Mouse (Mus musculus): ENCODE data around the gene Gm20696. TPM values are rescaled to one million over a fixed set of nuclear protein-coding genes. Genes with fewer than 3 reads are reported as not detected.

Gm20696 gene
- polyA plus RNA-seq, 1 experiment, result 3.0 TPM

DNA sequence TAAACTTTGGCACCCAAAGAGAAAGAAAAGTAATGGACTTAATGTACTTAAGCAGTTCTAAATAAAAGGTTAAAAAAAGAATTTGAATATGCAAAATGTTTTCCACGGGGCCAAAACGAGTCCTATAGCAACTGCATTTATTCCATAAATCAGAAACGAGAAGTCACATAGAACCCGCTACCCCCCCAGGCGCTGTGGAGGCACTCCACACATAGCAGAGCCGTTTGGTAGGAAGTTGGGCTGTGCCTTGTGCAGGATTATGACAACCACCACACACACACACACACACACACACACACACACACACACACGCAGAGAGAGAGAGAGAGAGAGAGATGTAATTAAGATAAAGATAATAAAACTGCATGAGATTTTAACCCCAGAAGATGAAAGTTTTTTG is 46.1 kb downstream of the Gm20696 start:
- H3K27ac ChIP-seq (ENCODE audit: insufficient read depth, low read length), result no peak overlapping the region
- TF ChIP-seq POLR2A (IDR thresholded peaks at IDR 0.05; ENCODE audit: extremely low read depth, insufficient read depth, low read length) (no peak), CTCF (IDR thresholded peaks at IDR 0.05; ENCODE audit: extremely low read depth, insufficient read depth, low read length) (no peak)
- H3K4me1 ChIP-seq (ENCODE audit: control insufficient read depth, insufficient read depth, low read length), result peaks cover 4% of the 10 kb centered on the region; the same call in 1 of the 2 replicates
- H3K4me3 ChIP-seq (ENCODE audit: insufficient read depth, low read length), result no peak overlapping the region

DNA sequence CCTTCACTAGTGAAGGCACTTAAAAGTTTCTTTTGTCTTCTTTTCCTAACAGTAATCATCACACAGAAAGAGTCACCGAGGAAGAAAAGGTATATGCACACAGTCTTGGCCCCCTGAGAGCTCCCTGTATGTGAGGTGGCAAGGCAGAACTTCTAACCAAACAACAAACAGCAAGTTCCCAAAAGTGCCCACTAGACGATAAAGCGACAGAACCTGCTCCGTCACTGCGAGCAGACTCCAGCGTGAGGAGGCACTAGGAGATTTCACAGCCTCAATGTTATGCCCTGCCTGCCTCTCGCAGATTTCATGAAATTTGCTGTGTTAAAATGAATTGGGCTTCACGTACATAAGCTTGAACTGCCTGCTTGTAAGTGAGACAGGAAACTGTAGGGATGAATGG is 46.6 kb downstream of the Gm20696 start:
- Histone ChIP-seq H3K4me1 (ENCODE audit: control insufficient read depth, insufficient read depth, low read length) (peaks cover 7% of the 10 kb centered on the region), H3K27ac (ENCODE audit: insufficient read depth, low read length) (no peak overlapping the region), H3K4me3 (ENCODE audit: insufficient read depth, low read length) (no peak overlapping the region)
- TF ChIP-seq CTCF (IDR thresholded peaks at IDR 0.05; ENCODE audit: extremely low read depth, insufficient read depth, low read length), result no peak
- no peak for TF ChIP-seq POLR2A (IDR thresholded peaks at IDR 0.05; ENCODE audit: extremely low read depth, insufficient read depth, low read length)

GRCm38 (mm10) chr6:99619466-99619865 is 47.1 kb downstream of the Gm20696 start:
- H3K27ac ChIP-seq (ENCODE audit: insufficient read depth, low read length), result no peak overlapping the region
- no peak for TF ChIP-seq POLR2A (IDR thresholded peaks at IDR 0.05; ENCODE audit: extremely low read depth, insufficient read depth, low read length)
- TF ChIP-seq CTCF (IDR thresholded peaks at IDR 0.05; ENCODE audit: extremely low read depth, insufficient read depth, low read length), result no peak
- H3K4me1 ChIP-seq (ENCODE audit: control insufficient read depth, insufficient read depth, low read length), result peaks cover 8% of the 10 kb centered on the region
- no peak overlapping the region for H3K4me3 ChIP-seq (ENCODE audit: insufficient read depth, low read length)

DNA sequence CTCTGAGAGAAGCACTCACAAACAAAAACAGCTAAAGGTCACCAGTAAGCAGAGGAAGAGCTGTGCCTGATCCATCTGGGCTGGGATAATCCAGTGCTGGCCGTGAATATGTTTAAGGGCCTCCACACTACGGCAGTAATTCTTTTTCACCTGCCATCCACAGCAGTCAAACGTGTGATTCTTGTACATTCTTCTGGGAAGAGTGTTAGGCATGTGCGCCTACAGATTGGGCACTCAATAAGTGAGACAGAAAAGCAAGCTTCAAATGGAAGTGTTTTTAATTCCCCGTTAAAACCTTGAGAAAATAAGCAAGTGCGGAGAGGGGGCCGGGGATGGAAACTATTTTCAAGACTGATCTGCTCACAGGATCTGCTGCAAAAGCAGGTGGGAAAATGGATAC is 48.7 kb downstream of the Gm20696 start:
- peak overlapping the region; percentile 9; the same call in 1 of the 2 replicates for H3K27ac ChIP-seq (ENCODE audit: insufficient read depth, low read length)
- peaks cover 9% of the 10 kb centered on the region for H3K4me1 ChIP-seq (ENCODE audit: control insufficient read depth, insufficient read depth, low read length)
- no peak for TF ChIP-seq POLR2A (IDR thresholded peaks at IDR 0.05; ENCODE audit: extremely low read depth, insufficient read depth, low read length)
- no peak overlapping the region for H3K4me3 ChIP-seq (ENCODE audit: insufficient read depth, low read length)

- Histone ChIP-seq H3K4me3 (ENCODE audit: insufficient read depth, low read length) (no peak overlapping the region), H3K27ac (ENCODE audit: insufficient read depth, low read length) (peak overlapping the region; percentile 9; the same call in 1 of the 2 replicates), H3K4me1 (ENCODE audit: control insufficient read depth, insufficient read depth, low read length) (peaks cover 9% of the 10 kb centered on the region)
- TF ChIP-seq CTCF (IDR thresholded peaks at IDR 0.05; ENCODE audit: extremely low read depth, insufficient read depth, low read length) (no peak), POLR2A (IDR thresholded peaks at IDR 0.05; ENCODE audit: extremely low read depth, insufficient read depth, low read length) (no peak)
Observed at GRCm38 (mm10) chr6:99617415-99617814, 49.2 kb downstream of the Gm20696 start.

DNA sequence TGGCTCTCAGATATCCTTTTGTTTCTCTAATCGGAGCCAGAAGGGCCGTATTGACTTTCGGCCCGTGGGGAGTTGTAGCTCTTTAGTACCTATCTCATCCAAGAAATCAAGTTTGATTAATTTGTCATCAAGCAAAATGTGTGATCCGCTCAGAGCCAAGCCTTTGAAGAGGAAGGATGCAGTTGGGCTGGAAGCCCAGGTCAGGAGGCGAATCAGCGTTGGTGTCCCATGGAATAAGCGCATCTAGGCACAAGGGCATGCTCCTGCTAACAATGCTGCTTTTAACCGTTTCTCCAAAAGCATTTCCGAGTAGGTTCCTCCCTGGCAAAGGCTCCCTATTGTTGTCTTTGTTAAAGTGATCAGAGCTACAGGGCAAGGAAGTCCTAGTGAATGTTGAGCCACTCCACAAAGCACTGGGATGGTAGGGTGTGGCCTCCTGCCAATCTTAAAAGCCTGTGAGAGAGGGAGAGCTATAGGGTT is 51.3 kb downstream of the Gm20696 start:
- H3K27ac ChIP-seq (ENCODE audit: insufficient read depth, low read length), result no peak overlapping the region
- TF ChIP-seq CTCF (IDR thresholded peaks at IDR 0.05; ENCODE audit: extremely low read depth, insufficient read depth, low read length) (no peak), POLR2A (IDR thresholded peaks at IDR 0.05; ENCODE audit: extremely low read depth, insufficient read depth, low read length) (no peak)
- no peak overlapping the region for H3K4me3 ChIP-seq (ENCODE audit: insufficient read depth, low read length)
- H3K4me1 ChIP-seq (ENCODE audit: control insufficient read depth, insufficient read depth, low read length), result peaks cover 11% of the 10 kb centered on the region

DNA sequence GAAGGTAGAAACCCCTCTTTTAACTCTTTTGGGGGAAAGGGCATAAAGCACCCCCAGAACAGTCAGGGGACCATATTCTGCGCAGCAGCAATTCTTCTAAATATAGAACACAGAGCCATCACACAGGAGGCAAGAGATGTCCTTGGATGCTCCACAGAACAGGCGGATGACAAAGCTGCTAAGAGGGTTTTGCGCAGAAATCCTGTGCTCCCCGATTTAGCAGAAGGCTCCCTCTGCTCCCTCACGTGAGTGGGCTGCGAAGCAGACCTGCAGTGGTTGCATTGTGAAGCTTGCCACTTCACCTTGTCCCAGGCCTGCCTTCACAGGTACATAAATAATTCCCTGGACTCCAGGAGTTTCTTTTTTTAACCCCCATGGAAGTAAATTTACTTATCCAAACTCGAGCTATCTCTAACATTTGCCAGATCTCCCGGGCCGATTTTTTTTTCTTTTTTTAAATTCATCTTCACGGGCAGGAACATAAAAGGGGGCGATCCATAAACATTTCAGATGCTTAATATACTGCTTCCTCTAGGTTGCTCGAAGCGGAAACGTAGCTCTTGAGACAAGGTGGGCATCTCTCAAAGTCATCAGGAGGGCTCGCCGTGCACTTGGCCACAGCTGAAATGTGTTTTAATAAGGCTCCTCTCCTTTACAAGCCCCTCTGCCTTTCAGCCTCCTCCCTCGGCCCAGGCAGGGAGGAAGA is 51.9 kb downstream of the Gm20696 start:
- TF ChIP-seq CTCF (IDR thresholded peaks at IDR 0.05; ENCODE audit: extremely low read depth, insufficient read depth, low read length), result no peak
- TF ChIP-seq POLR2A (IDR thresholded peaks at IDR 0.05; ENCODE audit: extremely low read depth, insufficient read depth, low read length), result no peak
- Histone ChIP-seq H3K4me1 (ENCODE audit: control insufficient read depth, insufficient read depth, low read length) (peaks cover 11% of the 10 kb centered on the region), H3K27ac (ENCODE audit: insufficient read depth, low read length) (no peak overlapping the region), H3K4me3 (ENCODE audit: insufficient read depth, low read length) (no peak overlapping the region)

DNA sequence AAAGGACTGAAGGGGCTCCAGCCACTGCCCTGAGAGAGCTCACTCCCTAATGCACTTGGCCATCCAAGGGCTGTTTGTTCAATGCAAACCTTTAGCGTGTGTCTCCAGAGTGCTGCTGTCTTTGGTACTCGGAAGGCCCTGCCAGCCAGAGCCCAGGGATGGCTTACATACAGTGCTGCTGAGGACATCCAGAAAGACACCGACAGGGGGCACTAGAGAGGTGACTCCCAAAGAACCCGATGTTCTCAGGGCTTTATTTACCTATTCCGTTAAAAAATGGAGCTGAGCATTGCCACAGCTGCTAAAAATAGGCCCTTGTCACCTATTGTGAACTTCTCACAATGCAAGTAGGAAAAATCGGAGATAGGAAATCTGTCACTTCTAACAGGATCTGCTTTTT is 54.7 kb downstream of the Gm20696 start:
- peak; percentile 32 for TF ChIP-seq CTCF (IDR thresholded peaks at IDR 0.05; ENCODE audit: extremely low read depth, insufficient read depth, low read length)
- TF ChIP-seq POLR2A (IDR thresholded peaks at IDR 0.05; ENCODE audit: extremely low read depth, insufficient read depth, low read length), result no peak
- peaks cover 8% of the 10 kb centered on the region for H3K4me1 ChIP-seq (ENCODE audit: control insufficient read depth, insufficient read depth, low read length)
- H3K4me3 ChIP-seq (ENCODE audit: insufficient read depth, low read length), result no peak overlapping the region
- H3K27ac ChIP-seq (ENCODE audit: insufficient read depth, low read length), result no peak overlapping the region

- TF ChIP-seq CTCF (IDR thresholded peaks at IDR 0.05; ENCODE audit: extremely low read depth, insufficient read depth, low read length) (no peak), POLR2A (IDR thresholded peaks at IDR 0.05; ENCODE audit: extremely low read depth, insufficient read depth, low read length) (no peak)
- Histone ChIP-seq H3K27ac (ENCODE audit: insufficient read depth, low read length) (no peak overlapping the region), H3K4me1 (ENCODE audit: control insufficient read depth, insufficient read depth, low read length) (peaks cover 8% of the 10 kb centered on the region)
Observed at GRCm38 (mm10) chr6:99610454-99611427, 55.9 kb downstream of the Gm20696 start.

More at GRCm38 (mm10) chr6:99610454-99611427, 55.9 kb downstream of the Gm20696 start:
- H3K4me3 ChIP-seq (ENCODE audit: insufficient read depth, low read length), result no peak overlapping the region
